Mouse (Mus musculus): ENCODE measurements around the gene Tbc1d10a.
A peak's percentile ranks its signal among the peaks of the same experiment; 100 is the strongest.

Tbc1d10a gene

DNA sequence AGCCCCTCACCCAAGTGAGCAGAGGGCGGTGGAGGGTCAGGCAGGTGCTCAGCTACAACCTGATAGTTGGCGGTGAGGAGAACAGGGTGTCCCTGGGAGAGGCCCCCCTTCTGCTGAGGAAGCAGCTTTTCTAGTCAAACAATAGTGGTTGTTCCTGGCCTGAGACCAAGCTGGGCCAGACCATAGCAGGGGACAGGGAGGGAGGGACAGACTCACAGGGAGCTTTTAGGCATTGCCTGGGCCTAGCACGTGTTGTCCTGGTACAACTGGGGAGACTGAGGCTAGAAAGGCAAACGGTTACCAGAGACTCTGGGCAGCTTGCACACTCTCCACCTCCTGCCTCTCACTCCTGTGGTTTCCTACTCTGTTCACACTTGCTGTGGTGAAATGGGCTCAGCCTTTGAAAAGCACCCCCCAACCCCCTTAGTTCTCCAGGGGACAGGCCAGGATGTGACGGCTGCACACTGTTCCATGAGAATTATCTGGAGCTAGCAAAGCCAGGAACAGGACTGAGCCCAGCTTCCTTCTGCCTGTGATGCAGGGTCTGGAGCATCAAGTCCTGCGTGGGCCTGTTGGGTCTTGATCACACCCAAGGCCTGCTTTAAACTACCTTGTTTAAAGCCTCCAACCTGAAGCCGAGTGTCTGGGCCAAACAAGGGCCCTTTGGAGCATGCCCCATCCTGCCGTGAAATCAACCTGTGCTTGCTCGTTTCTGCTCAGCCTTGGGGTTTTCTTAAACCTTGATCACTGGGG lies 29.8 kb downstream of the Tbc1d10a start:
- no peak for DNase-seq (ENCODE audit: low spot score)

DNA sequence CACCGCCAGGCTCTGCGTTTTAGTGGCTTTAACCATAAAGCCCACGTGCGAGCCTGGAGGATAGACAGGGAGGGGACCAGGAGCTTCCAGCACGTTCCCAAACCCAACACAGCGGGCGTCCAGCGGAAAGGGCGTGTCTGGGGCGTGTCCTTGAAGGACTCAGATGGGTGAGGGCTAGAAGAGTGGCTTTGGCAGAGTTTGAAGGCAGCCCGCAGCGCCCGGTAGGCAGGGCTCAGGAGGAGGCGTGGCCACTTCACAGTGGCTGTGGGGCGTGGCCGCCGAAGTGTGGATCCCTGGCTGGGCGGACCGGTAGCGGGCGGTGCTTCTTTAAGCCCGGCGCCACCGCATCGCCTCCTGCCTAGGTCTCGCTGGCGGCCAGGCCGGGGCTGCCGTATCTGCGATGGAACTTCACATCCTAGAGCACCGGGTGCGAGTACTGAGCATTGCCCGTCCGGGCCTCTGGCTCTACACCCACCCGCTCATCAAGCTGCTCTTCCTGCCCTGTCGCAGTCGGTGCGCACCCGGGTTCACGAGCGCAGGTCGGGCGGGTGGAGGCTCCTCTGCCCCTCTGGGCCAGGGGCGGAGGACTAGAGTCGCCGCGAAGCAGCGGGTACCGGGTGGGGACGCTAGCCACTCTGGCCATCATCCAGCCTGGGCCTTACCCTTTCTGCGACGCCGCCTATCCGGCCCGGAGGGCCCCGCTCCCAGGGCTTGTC lies 31.5 kb downstream of the Tbc1d10a start, which contains the start of gene Castor1:
Gene Castor1 (plus strand): TSS at position 312 of the 716 bp plus-strand sequence.
- peak; percentile 89 for DNase-seq (ENCODE audit: low spot score)

DNA sequence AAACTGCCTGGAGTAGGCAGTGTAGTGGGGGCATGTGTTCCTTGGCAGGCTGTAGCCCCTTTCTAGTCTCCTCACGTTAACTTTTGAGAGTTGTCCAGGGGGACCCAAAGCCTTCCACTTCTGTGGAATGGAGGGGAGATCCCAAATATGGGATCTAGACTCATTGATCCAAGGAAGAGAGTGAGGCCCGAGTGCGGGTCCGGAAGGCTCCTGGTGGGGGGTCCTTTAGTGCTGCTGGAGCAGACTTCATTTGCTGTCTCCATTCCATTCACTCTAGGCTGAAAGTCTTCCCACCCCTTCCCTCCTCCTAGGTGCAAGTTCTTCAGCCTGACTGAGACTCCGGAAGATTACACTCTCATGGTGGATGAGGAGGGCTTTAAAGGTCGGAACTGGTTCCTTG lies 32.0 kb downstream of the Tbc1d10a start:
- no peak for DNase-seq (ENCODE audit: low spot score)

GRCm38 (mm10) chr11:4219317-4219751 lies 32.7 kb downstream of the Tbc1d10a start:
- DNase-seq (ENCODE audit: low spot score), result peak; percentile 90

DNA sequence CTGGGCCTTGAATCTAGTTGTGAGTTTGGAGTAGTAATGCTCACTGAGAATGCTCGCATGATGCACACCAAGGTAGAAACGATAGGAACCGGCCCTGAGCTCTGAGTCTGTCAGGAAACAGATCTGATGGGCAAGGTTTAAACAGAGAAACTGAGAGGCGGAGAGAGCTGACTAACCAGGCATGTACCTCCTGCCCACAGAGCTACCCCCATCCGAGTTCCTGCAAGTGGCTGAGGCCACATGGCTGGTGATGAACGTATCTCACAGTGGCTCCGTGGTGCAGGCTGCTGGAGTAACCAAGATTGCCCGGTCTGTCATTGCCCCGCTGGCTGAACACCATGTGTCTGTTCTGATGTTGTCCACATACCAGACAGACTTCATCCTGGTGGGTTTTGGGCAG lies 33.3 kb downstream of the Tbc1d10a start:
- DNase-seq (ENCODE audit: low spot score), result no peak

DNA sequence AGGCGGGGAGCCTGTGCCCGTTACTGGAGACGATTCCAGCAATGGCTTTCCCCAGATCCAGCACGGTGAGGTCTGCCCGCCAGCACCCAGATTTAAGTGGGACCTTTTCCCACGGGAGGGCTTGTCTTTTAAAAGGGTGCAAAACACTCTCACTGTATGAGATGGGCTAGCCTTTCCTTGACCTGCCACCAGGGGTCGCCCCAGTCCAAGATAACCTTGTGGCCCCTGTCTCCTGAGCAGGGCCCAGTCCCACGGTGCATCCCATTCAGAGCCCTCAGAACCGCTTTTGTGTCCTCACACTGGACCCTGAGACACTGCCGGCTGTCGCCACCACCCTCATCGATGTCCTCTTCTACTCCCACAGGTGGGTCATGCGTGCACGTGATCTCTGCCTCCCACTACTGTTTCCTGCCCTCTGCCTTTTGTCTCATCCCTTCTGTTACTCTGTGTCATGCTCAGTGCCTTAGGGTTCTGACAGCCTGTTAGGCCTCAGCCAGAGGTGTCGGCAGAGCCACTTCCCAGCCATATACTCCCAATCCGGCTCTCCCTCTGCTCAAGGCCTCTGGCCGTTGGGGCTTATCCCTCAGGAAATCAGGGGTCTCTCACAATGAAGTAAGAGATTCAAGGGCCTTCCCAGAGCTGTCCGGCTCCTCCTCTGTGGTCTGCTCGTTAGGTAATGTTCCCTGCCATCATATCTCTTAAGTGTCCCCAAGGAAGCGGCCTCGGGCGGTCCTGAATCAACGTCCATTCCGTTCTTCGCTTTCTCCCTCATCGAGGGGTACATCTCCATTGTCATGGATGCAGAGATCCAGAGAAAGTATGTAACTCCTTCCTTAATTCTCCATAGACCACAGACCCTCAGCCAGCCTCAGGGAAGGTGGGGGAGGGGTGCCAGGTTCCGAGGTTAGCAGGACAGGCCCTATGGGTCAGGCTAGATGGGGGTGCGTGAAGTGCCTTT lies 34.1 kb downstream of the Tbc1d10a start:
- peak; percentile 80 for DNase-seq (ENCODE audit: low spot score)

- DNase-seq (ENCODE audit: low spot score), result no peak
Observed at GRCm38 (mm10) chr11:4222046-4222950, 35.7 kb downstream of the Tbc1d10a start.

- DNase-seq (ENCODE audit: low spot score), result no peak
Observed at GRCm38 (mm10) chr11:4223393-4224188, 37.0 kb downstream of the Tbc1d10a start.

DNA sequence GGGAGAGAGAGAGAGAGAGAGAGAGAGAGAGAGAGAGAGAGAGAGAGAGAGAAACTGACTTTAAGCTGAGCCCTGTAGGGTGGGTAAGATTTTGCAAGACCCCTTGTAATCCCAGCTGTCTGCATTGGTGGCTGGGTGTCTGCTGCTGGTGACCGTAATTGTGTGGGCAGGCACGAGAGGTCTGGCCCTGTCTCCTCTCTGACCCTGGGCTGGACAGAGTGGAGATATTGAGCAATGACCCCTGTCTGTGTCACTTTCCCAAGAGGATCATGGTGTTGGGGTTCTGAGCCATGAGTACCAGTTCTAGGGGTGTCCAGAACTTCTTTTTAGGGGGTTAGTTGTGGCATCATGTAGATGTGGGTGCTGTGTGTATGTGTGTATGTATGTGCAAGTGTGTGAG lies 37.6 kb downstream of the Tbc1d10a start:
- no peak for DNase-seq (ENCODE audit: low spot score)

GRCm38 (mm10) chr11:4226569-4227325 lies 40.2 kb downstream of the Tbc1d10a start:
- no peak for DNase-seq (ENCODE audit: low spot score)

DNA sequence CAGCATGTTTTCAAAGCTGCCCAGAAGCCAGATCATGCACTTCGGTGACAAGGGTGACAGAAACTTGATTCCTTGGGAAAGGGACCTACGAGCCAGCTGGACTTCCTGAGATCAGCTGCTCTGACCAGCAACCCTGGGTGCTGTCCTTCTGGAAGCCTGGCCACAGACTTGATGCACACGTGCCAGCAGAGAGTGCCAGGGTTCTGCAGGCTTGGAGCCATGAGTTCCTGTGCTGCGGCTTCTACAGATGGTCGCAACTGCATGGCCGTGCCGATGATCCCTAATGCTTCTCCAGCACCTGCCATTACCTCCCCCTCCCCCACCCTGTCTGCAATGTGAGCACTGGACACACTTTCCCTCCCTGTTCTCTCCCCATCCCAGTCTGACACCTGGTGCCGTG lies 41.9 kb downstream of the Tbc1d10a start:
- no peak for DNase-seq (ENCODE audit: low spot score)

GRCm38 (mm10) chr11:4229841-4230240 lies 43.3 kb downstream of the Tbc1d10a start:
- no peak for DNase-seq (ENCODE audit: low spot score)

- no peak for DNase-seq (ENCODE audit: low spot score)
Observed at GRCm38 (mm10) chr11:4231435-4231834, 44.8 kb downstream of the Tbc1d10a start.

DNA sequence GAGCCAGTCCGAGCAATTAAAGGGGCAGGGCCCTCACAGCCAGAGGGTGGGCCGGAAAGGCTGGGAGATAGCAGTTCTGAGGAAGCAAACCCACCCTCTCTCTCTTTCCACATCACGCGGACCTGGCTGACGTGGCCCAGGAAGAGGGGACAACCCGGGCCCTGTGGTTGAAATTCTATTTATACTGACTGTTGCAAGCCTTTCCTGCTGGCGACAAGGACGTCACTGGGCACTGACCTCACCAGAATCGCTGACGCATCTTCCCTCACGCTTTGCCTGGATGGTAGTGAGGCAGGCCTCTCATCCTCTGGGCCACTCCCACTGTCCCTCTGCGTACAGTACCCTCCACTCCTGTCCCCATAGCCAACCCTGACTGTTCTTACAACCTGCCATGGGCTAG lies 46.1 kb downstream of the Tbc1d10a start:
- no peak for DNase-seq (ENCODE audit: low spot score)

- no peak for DNase-seq (ENCODE audit: low spot score)
Observed at GRCm38 (mm10) chr11:4235052-4235655, 48.6 kb downstream of the Tbc1d10a start.

GRCm38 (mm10) chr11:4235665-4236545 lies 49.3 kb downstream of the Tbc1d10a start, which contains the start of gene Osm:
Gene Osm, plus strand, starts transcription at chr11:4236420.
- no peak for DNase-seq (ENCODE audit: low spot score)

DNA sequence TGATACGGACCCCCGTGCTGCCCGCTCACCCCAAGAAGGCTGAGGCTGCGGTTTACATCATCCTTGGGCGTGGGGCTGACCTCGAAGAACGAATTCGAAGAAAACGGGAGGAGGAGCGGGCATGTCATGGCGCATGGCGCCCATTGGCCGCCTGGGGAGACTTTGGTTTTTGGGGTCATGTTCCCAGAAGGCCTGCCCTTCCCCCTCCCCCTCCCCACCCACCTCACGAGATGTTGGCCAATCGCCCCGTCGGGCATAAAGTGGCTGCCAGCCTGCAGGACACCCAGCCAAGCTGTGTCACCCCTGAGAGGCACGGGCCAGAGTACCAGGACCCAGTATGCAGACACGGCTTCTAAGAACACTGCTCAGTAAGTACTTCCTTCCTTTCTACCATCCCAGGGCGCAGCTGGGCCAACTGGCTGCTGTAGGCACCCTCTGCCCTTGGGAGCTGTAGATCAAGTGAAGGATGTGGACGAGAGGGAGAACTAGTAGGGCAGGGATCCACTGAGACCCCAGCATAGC lies 50.0 kb downstream of the Tbc1d10a start:
- DNase-seq (ENCODE audit: low spot score), result no peak

- no peak for DNase-seq (ENCODE audit: low spot score)
Observed at GRCm38 (mm10) chr11:4237389-4237912, 50.9 kb downstream of the Tbc1d10a start.
